Mouse (Mus musculus) adrenal gland, adult 2 months (tissue): ENCODE measurements around the gene Tnf. TPM values are rescaled to one million over a fixed set of nuclear protein-coding genes. Genes with fewer than 3 reads are reported as not detected.
A peak's percentile ranks its signal among the peaks of the same experiment; 100 is the strongest.

Experiments
- DNase-seq: peaks from one replicate; pipeline ENCODE4 v3.0.0; 2021
- polyA plus RNA-seq: library from polyadenylated mRNA; depleted of rRNA; stranded (reverse); fragments of >200 nt; gene quantifications from 2 replicates; pipeline ENCODE4 v1.2.3, GENCODE M21; 2012
- total RNA-seq, 2 experiments: library from RNA; stranded (reverse); gene quantifications; 2 replicates each; pipeline ENCODE4 v1.2.3; 2021

The Tnf gene
- total and polyA plus RNA-seq, 3 experiments, result 0.35 to 0.62 (median 0.52) TPM

DNA sequence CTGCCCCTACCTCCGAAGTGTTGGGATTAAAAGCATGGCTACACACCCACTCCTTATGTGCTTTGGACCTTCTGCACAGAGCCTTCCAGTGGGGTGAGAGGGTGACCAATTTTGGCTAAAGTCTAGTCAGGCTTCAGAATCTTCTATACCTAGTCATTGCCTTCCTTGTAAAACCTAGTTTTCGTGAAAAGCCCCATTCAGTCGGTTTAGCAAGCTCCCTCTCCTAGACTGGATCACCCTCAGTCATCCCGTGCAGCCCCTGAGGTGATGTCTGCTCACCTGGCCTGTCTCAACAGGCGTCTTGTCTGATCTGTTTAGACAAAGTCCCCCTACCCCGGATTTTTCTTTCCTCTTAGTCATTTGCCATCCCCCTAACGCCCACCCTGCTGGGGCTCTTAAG lies 3.8 kb downstream of the Tnf start:
- DNase-seq, result no peak

DNA sequence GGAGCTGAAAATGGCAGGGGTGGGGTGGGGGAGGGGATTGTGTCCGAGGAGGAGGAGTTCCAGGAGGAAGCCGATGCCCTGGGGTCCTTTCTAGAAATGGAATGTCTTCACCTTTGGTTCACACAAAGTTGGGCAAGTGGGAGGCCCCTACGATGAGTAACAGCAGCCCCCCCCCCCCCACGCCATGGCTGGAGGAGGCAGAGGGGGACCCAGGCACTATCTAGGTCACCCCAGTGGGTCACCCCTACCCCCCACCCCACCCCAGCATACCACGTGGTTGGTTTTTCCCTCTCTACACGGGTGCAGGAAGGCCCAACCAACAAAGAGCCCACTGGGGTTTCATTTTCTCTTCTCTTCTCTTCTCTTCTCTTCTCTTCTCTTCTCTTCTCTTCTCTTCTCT lies 4.7 kb downstream of the Tnf start:
- no peak for DNase-seq

DNA sequence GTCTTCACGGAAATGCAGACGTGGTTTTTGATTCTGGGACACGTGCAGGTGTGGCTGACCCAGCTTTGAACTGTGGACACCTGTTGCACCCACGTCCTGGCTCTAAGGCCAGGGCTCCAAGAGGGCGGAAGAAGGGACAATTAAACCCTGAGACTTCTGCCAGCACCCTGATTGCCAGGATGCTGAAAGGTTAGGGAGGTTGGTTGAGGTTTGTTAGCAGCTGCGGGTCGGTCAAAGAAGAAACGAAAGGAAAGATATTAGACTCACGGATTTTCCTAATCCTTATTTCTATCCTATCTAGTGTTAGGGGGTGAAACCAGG lies 5.5 kb downstream of the Tnf start:
- DNase-seq, result no peak

DNA sequence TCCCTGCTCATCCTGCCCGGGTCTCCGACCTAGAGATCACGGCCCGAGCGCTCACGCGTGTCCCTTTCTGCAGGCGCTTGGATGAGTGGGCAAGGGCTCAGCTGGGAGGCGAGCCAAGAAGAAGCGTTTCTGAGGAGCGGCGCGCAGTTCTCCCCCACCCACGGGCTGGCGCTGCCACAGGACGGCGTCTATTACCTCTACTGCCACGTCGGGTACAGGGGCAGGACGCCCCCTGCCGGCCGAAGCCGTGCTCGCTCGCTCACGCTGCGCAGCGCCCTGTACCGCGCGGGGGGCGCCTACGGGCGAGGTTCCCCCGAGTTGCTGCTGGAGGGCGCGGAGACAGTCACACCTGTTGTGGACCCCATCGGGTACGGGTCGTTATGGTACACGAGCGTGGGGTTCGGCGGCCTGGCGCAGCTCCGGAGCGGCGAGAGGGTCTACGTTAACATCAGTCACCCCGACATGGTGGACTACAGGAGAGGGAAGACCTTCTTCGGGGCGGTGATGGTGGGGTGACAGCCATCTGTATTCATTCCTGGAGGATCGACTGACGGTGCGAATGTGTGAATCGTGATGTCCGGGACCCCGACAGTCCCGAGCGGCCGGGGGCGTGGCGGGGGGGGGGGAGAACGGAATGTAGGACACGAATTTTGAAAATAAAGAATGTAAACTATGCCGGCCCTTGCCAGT lies 6.0 kb downstream of the Tnf start:
- DNase-seq, result peak; percentile 84

DNA sequence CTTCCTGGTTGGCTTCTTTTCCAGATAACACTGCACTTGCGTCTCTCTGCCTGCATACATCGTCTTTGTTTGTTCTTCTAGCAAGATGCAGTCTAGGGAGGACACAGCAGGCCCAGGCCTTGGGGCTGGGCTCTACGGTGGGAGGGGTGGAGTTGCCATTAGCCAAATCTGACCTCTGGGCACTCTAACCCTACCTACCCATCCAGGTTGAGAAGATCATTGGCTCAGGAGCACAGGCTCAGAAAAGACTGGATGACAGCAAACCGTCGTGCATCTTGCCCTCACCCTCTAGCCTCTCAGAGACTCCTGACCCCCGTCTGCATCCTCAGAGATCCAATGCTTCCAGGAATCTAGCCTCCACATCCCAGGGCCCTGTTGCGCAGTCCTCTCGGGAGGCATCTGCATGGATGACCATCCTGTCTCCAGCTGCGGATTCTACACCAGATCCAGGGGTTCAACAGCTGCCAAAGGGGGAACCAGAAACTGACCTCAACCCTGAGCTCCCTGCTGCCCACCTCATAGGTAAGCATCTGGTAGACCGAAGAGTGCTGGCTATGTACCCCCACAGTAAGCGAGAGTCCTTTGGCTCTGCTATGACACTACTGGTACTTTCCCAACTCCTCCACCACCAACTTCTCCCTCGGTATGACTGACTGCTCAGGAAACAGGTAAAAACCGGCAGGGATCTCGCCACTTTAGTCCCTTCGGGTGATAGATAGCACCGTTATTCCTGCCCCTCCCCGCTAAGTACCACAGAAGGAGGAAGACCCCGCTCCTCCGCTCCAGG lies 6.8 kb downstream of the Tnf start:
- no peak for DNase-seq

DNA sequence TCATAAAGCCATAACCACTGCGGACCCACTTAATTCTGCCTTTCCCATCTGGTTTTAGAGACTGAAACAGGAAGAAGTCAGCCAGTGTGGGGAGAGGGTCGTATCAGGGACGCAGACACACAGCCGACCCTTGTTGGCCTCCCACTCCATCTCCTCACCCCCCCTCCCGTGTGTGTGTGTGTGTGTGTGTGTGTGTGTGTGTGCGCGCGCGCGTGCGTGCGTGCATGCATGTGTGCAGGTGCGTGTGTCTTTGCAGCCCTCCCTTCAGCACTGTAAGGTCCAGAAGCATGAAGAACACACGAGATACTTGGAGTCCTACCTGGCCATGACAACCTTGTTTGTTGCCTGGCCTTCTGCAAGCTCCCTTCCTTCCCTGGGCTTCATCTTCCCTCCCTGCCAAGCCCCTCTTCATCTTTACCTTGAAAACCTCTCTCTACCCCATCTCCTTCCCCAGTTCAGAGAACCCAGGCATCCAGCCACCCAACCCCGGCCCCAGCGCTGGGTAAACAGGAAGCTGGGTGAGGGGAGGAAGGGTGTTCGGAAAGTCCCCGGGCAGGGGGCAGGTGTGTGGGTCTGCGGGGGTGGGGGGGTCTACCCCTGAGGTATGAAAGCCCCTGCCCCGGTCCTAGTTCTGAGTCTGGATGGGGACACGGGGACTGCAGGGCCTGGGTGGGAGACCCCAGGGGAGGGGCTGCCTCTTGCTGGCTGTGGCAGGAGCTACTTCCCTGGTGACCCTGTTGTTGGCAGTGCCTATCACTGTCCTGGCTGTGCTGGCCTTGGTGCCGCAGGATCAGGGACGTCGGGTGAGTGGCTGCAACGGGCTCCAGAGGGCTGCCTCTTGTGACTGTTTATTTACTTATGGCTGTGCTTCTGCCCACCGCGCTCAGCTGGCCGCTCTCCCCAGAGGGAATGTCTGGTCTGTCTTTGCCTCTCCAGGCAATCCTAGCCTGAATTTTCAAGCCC lies 7.6 kb downstream of the Tnf start, which contains the start of gene Ltb:
TSS of gene Ltb (plus strand) at position 559 of the 963 bp plus-strand sequence.
- peak; percentile 77 for DNase-seq

DNA sequence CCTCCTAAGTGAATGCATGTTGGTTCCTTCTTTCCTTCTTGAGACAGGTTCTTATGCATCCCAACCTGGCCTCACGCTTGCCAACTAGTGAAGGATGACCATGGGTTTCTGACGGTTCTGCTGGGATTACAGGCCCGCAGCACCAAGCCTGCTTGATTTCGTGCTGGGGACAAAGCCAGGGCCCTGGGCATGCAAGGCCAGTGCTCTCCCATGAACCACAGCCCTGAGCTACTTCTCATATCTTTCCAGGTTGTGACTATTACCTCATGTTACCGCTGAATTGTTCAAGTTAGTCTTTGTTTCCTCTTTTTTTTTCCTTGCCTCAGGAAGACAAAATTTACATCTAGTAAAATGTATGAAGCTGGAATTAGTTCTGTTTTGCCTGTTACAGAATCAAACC lies 8.9 kb downstream of the Tnf start:
- peak; percentile 44 for DNase-seq

DNA sequence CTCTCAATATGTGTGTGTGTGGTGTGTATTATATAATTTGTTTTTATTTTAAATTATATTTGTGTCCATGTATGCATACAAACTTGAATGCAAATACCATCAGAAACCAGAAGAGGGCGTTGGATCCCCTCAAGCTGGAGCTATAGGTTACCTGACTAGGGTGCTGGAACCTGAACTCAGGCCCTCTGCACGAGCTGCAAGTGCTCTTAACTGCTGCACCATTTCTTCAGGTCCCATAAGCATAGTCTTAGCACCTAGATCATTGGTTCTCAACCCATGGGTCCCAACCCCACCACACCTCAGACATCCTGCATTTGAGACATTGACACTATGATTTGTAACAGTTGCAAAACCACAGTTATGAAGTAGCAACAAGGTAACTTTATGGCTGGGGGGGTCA lies 10.1 kb downstream of the Tnf start:
- DNase-seq, result no peak

DNA sequence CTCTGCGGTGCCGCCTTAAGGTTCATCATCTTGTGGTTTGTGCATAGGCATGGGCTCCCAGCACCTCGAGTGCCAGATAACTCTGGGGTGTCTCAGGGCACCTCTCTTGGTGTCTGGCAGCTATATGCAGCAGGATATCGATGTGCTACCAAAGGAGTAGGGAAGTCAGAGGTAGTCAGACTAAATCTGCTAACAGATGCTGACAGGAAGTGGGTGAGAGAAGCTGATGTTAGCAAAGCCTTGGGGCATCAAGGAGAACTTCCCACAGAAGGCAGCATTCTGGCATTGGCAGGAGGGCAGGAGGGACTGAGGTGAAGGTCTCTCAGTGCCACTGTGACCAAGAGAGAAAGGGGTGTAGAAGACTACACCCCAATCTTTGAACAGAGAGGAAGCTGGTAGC lies 11.7 kb downstream of the Tnf start:
- no peak for DNase-seq

DNA sequence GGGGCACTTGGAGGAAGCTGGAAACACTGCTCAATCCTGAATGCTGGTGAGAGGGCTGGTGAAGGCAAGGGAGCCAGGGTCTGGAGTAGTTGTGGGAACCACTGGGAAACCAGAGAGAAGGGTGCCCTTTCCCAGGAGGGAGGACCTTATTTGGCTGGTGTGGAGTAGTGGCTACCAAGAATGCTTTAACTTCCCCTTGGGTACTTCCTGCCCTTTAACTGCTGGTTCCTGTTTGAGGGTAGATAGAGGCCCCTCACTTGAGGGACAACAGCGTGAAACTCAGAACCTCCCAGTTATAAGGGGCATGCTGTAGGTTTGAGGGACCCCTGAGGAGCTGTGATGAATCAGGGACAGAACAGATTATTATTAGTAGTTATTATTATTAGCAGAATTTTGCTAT lies 12.6 kb downstream of the Tnf start:
- DNase-seq, result no peak

DNA sequence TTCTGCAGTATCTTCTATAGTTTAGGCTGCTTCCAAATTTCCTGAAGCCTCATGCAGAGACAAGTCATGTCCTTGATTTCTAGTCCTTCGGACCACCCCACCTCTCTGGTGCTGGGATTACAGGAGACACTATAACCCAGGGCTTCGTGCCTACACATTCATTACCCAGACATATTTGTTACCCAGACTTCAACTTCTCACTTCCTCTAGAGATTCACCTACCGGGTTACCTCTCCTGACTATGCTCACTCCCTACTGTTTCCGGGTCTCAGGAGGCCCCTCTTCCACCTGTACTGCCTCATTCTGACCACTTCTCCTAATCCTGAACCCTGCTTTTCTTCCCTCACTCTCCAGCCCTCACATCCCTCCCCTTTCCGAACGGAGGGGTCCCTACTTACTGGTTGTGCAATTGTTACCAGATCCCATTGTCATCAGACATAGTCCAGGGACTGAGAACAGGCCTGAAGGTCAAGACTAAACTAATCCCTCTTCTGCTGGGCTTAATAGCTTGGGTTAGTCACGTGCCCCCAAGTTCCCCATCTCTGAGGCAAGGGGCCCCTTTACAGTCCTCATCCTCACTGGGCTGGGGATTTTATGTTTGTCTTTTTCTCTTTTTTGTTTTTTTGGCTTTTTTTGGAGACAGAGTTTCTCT lies 13.7 kb downstream of the Tnf start, which contains the start of gene Lst1:
TSS of gene Lst1 (minus strand) at position 481 of the 652 bp plus-strand sequence.
- DNase-seq, result no peak

DNA sequence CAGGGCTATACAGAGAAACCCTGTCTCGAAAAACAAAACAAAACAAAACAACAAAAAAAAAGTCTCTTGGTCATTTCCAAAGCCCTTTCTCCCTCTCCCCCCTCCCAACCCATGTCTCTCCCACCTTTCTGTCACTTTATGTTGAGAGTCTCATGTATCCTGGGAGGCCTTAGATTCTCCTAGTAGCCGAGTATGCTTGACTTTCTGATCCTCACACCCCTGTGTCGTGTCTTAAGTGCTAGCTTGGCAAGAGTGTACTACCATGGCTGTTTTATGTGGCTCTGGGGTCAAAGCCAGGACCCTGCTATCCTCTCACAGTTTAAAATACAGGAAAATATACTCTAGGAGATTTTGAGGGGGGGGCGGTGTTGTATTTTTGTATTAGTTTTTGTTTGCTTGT lies 14.5 kb downstream of the Tnf start:
- no peak for DNase-seq

DNA sequence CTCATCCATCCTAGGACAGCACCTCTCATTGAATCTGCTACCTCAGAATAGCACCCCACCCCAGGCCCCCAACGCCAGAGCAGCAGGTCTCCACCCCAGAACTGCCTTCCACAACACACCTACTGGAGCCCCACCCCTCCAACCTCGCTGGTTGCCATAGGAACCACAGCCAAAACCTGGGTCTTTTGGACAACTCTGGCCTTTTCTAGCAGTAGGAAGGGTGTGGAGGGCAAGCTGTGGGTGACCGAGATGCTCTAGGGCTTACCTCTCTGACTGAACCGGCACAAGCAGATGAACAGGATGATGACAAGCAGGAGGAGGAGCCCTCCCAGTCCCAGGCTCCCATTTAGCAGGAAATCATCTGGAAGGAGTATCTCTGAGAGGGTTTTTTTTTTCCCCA lies 15.1 kb downstream of the Tnf start:
- DNase-seq, result no peak

DNA sequence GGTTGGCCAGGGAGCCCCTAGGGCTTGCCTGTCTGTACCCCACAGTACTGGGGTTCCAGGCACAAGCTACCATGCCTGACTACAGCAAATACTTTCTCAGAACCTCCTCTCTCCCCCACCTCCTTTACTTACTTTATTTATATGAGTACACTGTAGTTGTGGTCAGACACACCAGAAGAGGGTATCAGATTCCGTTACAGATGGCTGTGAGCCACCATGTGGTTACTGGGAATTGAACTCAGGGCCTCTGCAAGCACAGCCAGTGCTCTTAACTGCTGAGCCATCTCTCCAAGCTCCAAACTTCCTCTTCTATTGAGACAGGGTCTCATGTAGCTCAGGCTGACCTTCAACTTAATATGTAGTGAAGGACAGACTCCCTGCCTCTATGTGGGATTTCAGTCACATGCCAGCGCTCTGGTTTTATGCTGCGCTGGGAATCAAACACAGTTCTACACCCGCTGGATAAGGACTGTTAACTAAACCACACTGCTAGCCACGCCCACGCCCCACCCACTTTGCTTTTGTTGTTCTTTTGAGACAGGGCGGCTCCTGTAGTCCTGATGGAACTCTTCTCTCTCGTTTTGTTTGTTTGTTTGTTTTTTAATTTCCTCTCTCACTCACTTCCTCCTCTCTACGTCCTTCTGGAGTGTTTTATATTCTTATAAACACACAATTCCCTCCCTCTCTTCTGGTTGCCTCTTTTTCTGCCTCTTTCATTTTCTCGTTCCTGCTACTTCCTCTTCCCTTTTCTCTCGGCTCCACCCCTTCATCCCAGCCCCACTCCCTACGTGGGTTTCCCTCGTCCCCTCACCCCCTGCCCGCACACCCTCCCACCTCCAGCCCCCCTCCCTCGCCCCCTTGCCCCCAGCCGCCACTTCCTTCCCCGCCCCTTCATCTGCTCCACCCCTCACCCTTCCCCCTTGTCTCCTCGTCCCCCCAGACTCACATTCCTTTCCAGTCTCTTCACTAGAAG lies 15.9 kb downstream of the Tnf start:
- peak; percentile 80 for DNase-seq

DNA sequence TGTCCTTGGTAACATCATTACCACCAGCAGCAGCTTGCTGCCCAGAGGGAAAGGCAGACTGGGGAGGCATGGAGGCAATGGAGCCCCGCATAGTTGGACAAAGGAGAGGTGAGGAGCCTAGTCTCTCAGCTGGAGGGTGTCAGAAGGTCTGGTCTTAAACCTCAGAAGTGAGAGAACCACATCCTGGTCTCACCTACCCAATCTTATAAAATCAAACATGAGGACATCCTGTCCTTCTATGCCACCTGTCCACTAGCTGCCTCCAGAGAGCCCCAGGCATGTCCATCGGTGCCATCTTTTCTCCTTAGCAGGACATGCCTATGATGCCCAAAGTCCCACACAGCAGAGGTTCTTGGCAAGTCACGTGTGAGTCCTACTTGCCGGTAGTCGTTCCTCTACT lies 21.7 kb downstream of the Tnf start:
- no peak for DNase-seq

DNA sequence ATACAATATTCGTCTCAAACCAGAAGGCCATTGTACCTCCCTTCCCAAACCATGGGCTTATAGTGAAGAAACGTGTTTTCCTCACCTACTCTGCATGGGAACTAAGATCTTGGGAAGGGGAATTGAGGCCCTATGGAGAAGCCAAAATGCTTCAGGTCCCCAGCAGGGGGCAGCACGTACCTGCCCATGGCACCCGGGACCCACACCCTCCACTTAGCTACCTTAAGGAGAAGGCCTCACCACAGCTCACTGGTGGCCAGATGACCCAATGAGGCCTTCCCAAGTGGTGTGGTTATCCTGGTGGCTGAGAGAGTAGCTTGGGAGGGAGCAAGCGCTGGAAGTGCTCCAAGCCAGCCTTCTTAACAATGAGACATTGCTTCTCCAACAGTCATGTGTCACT lies 23.3 kb downstream of the Tnf start:
- DNase-seq, result peak; percentile 86

DNA sequence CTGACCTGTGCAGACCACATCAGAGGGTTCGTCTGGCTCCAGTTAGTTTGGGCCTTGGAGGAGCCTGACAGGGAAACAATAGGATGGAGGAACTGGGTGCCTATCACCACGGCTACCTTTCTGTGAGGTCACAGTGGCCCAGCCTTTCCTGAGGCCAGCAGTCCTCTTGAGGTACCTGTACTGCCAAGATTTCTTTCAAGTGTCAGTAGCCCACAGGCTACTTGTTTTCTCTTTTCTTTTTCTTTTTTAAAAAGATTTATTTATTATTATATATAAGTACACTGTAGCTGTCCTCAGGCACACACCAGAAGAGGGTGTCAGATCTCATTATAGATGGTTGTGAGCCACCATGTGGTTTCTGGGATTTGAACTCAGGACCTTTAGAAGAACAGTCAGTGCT lies 25.8 kb downstream of the Tnf start, which contains the start of gene Aif1:
TSS of gene Aif1 (minus strand) at position 101 of the 400 bp plus-strand sequence.
- no peak for DNase-seq

DNA sequence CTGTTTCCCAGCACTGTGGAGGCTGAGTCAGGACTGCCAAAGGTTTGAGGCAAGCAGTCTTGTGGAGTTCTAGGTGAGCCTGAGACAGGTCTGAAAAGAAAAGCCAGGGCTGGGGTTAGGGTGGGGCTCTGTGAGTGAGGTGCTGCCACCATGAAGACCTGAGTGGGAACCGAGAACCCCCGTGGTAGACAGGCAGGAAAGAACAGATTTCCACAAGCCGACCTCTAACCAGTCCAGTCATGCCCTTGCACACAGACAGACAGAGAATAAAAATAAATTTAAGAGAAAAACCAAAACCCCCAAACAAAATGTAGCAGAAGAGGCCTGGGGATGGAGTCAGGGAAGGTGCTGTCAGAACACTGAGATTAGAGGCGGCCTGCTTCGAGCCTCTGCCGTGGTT lies 26.4 kb downstream of the Tnf start:
- no peak for DNase-seq

DNA sequence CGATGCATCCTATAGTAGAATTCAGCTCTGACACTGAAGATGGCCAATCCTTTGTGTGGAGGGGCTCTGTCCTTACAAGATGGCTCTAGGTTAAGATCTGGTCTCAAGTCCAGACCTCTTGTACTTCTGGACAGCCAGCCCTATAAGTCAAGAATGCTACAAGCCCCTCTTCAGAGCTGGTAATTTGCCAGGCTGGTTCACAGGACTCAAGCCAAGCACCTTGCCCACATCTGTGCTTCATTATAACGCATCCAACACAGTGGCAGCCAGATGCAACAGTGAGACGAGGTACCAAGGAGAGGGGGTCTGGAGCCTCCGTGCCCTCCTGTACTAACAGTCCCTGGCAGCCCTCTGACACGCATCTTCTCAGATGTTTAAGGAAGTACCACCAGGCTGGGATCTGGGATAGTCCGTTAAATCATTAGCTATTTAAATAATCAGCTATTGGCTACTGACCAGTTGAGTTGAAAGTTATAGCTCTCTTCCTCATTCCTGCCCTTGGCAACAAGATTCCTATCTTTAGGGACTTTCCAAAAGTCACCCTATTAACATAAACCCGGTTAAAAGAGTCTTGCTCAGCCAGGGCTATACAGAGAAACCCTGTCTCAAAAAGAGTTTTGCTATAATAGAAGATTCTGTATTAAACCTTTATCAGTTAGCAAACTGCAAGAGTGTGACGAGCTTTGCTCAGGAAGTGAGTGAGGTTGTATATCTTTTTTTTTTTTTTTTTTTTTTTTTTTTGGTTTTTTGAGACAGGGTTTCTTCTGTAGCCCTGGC lies 27.4 kb downstream of the Tnf start:
- no peak for DNase-seq

DNA sequence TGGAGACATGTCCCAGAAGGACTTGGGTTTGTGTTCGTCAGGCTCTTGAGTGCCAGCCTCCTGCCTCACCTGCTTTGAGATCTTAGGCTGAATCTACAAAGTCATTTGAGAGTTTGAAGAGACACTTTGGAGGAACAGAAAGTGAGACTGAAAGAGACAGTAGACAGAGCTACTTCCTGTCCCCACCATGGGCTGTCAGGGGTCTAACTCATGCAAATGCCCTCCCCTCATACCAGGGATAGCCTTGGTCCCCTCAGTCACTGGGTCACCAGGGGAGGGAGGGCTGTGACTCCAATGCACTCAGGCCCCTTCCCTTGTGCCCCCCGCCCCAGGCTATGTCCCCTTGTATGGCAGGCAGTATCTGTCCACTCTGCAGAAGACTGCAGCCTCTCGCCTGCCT lies 28.5 kb downstream of the Tnf start:
- no peak for DNase-seq
